Mouse (Mus musculus): ENCODE results near the gene Gipc3.

- TF ChIP-seq CTCF (IDR thresholded peaks at IDR 0.05; ENCODE audit: control insufficient read depth, insufficient read depth, low read length), result no peak
- TF ChIP-seq POLR2A (IDR thresholded peaks at IDR 0.05; ENCODE audit: borderline replicate concordance, control insufficient read depth, low read depth, low read length), result no peak
Observed at GRCm38 (mm10) chr10:81293334-81294030, 49.6 kb downstream of the Gipc3 start.
